Mouse (Mus musculus): ENCODE measurements around the gene Veph1. TPM values are rescaled to one million over a fixed set of nuclear protein-coding genes. Genes with fewer than 3 reads are reported as not detected.

The Veph1 gene
- polyA plus RNA-seq, 1 experiment = not detected

DNA sequence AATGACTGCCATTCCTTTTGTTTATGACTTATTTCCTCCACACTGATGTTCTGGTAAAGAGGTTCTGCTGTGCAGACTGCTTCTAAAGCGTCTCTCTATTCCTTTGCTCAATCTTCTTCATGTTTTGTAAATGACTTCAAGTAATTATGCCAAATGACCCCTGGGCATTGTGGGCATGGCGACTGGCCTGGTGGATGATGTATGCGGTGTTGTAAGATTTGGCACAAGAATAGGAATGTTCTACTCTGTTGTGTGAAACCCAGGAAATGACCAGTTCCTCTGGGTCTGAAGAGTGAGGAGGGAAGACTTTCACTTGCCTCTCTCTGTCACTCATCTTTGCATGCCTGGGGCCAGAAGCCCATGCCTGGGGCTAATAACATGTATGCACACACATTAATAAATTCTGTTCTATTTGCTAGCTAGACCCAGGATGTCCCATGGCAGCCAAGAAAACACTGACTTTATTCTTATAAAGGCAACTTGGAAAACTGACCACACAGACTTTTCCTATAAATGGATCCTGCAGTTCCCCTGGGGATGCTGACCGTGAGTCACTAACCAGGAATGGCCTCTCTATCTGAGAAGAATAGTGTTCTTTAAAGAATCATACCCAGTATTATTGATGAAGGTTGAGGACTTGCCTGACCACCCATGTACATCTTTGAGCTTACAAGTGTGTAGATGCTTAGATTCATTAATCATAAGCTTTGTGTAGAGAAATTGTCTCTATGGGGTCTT lies 87.6 kb downstream of the Veph1 start:
- H3K36me3 ChIP-seq (ENCODE audit: control insufficient read depth, insufficient read depth, low read length) = no peaks in the 10 kb centered on the region
- 88% methylated on average over 4 of the region's 4 CpGs for WGBS
- no peak overlapping the region for H3K27ac ChIP-seq (ENCODE audit: insufficient read depth, low read length)
- no peak for TF ChIP-seq POLR2A (IDR thresholded peaks at IDR 0.05; ENCODE audit: low read depth, low read length)
- no peak for TF ChIP-seq CTCF (IDR thresholded peaks at IDR 0.05; ENCODE audit: extremely low read depth, insufficient read depth, insufficient read length, insufficient replicate concordance)
- H3K27me3 ChIP-seq (ENCODE audit: control insufficient read depth, insufficient read depth, low read length) = no peaks in the 10 kb centered on the region
- H3K4me3 ChIP-seq (ENCODE audit: extremely low read depth, insufficient read depth, insufficient read length) = no peak overlapping the region
- no peak for DNase-seq (ENCODE audit: low read depth in 1 of 2, low spot score in 2 of 2)
- no peaks in the 10 kb centered on the region for H3K4me1 ChIP-seq (ENCODE audit: control insufficient read depth, insufficient read depth, insufficient read length)

DNA sequence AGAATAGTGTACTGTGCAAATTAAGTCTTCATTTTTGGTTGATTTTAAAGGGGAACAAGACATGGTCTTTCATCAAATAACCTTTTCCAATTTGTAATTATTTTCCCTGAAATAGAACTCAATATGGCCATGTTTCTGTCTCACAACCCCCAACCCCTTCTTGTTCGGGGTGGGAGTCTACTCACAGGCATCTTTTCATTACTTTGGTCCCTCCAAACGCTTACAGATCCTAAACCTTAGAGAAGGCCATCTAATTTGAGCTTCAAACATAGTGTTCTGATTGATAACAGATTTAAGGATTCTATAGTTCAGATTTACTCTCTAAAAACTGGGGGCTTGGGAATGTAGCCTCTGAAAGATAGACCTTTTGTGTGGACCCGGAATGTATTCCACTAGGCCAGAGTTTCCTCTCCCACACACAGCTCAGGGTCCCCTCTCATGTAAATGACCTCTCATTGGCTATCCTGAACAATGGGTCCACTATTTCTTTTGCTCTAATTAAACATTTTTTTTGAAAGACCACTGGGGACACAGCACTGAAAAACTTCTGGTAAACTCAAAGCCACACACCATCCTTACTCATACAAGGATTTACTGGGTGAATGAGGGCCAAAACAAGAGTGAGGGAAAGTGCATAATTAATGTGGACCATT lies 102.6 kb downstream of the Veph1 start:
- H3K4me1 ChIP-seq (ENCODE audit: control insufficient read depth, insufficient read depth, insufficient read length) = no peaks in the 10 kb centered on the region
- H3K27me3 ChIP-seq (ENCODE audit: control insufficient read depth, insufficient read depth, low read length) = no peaks in the 10 kb centered on the region
- no peaks in the 10 kb centered on the region for H3K36me3 ChIP-seq (ENCODE audit: control insufficient read depth, insufficient read depth, low read length)
- WGBS = 88% methylated on average over 3 of the region's 3 CpGs
- no peak overlapping the region for H3K4me3 ChIP-seq (ENCODE audit: extremely low read depth, insufficient read depth, insufficient read length)
- DNase-seq (ENCODE audit: low read depth in 1 of 2, low spot score in 2 of 2) = no peak
- H3K27ac ChIP-seq (ENCODE audit: insufficient read depth, low read length) = no peak overlapping the region
- no peak for TF ChIP-seq POLR2A (IDR thresholded peaks at IDR 0.05; ENCODE audit: low read depth, low read length)
- TF ChIP-seq CTCF (IDR thresholded peaks at IDR 0.05; ENCODE audit: extremely low read depth, insufficient read depth, insufficient read length, insufficient replicate concordance) = no peak

DNA sequence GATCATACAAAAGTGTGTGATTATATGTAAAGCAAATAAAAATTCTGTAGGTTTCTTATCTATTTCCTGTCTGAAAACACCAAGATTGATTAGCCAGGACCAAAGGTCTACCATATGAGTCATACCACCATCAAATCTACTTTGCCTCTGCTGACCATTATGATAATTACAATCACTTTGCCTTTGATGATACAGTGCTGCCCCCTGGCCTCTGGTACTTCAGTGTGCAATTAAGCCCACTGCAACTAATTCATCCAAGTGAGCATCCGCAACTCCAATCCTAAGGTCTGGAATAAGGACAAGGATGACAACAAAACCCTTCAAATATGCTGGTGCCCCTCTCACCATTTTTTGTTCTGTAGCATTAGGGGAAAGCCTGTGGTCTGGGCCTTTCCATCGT lies 117.0 kb downstream of the Veph1 start:
- Histone ChIP-seq H3K27me3 (ENCODE audit: control insufficient read depth, insufficient read depth, low read length) (no peaks in the 10 kb centered on the region), H3K36me3 (ENCODE audit: control insufficient read depth, insufficient read depth, low read length) (no peaks in the 10 kb centered on the region), H3K27ac (ENCODE audit: insufficient read depth, low read length) (no peak overlapping the region), H3K4me3 (ENCODE audit: extremely low read depth, insufficient read depth, insufficient read length) (no peak overlapping the region), H3K4me1 (ENCODE audit: control insufficient read depth, insufficient read depth, insufficient read length) (no peaks in the 10 kb centered on the region)
- no peak for DNase-seq (ENCODE audit: low read depth in 1 of 2, low spot score in 2 of 2)
- 75% methylated on average over 2 of the region's 2 CpGs for WGBS
- TF ChIP-seq CTCF (IDR thresholded peaks at IDR 0.05; ENCODE audit: extremely low read depth, insufficient read depth, insufficient read length, insufficient replicate concordance) (no peak), POLR2A (IDR thresholded peaks at IDR 0.05; ENCODE audit: low read depth, low read length) (no peak)

DNA sequence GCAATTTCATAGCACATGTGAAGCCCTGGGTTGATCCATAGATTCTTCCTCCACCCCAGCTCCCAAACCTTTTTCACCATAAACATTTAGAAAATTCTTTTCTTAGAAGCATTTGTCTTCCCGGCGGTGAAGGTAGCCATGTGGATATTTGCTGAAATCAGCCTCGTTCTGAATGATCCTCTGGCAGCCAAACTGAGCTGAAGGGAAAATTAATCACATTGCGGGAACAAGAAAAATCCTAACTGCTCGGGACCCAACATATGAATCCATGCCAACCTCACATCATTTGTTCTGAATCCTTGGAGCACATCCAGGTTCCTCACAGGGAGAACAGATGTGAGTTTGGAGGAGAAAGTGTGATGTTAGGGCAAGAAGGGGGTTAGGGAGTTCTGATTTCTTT lies 123.7 kb downstream of the Veph1 start:
- no peak for DNase-seq (ENCODE audit: low read depth in 1 of 2, low spot score in 2 of 2)
- Histone ChIP-seq H3K36me3 (ENCODE audit: control insufficient read depth, insufficient read depth, low read length) (no peaks in the 10 kb centered on the region), H3K4me3 (ENCODE audit: extremely low read depth, insufficient read depth, insufficient read length) (no peak overlapping the region), H3K27me3 (ENCODE audit: control insufficient read depth, insufficient read depth, low read length) (no peaks in the 10 kb centered on the region), H3K27ac (ENCODE audit: insufficient read depth, low read length) (no peak overlapping the region), H3K4me1 (ENCODE audit: control insufficient read depth, insufficient read depth, insufficient read length) (no peaks in the 10 kb centered on the region)
- 91% methylated on average over 5 of the region's 5 CpGs for WGBS
- TF ChIP-seq POLR2A (IDR thresholded peaks at IDR 0.05; ENCODE audit: low read depth, low read length) (no peak), CTCF (IDR thresholded peaks at IDR 0.05; ENCODE audit: extremely low read depth, insufficient read depth, insufficient read length, insufficient replicate concordance) (no peak)

DNA sequence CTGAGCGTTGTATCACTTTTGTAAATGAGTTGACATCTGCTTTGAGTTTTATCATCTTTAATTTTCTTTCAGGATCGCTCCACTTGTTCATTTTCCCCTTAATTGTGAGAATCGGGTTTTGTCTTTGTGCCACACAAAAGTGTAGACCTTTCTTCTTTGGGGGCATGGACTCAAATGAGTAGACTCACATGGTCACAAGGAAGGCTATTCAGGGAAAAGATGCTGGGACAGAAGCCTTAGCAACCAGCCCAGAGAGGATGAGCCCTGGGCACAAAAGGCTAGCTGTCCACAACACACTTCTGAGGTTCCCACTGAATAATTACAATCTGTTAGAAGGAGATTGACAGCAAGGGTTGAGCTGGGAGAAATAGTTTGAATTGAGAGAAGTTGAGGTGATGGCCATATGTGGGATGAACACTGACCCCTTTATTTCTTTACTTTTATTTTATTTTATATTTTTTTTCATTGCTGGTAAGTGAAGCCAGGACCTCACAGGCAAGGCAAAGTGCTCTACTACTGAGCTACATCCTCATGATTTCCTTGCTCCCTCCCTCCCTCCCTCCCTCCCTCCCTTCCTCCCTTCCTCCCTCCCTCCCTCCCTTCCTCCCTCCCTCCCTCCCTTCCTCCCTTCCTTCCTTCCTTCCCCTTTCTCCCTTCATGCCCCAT lies 126.6 kb downstream of the Veph1 start:
- Histone ChIP-seq H3K4me1 (ENCODE audit: control insufficient read depth, insufficient read depth, insufficient read length) (no peaks in the 10 kb centered on the region), H3K27me3 (ENCODE audit: control insufficient read depth, insufficient read depth, low read length) (no peaks in the 10 kb centered on the region), H3K27ac (ENCODE audit: insufficient read depth, low read length) (no peak overlapping the region), H3K36me3 (ENCODE audit: control insufficient read depth, insufficient read depth, low read length) (no peaks in the 10 kb centered on the region), H3K4me3 (ENCODE audit: extremely low read depth, insufficient read depth, insufficient read length) (no peak overlapping the region)
- no peak for DNase-seq (ENCODE audit: low read depth in 1 of 2, low spot score in 2 of 2)
- TF ChIP-seq CTCF (IDR thresholded peaks at IDR 0.05; ENCODE audit: extremely low read depth, insufficient read depth, insufficient read length, insufficient replicate concordance) (no peak), POLR2A (IDR thresholded peaks at IDR 0.05; ENCODE audit: low read depth, low read length) (no peak)
- 81% methylated on average over 3 of the region's 3 CpGs for whole genome bisulfite sequencing

DNA sequence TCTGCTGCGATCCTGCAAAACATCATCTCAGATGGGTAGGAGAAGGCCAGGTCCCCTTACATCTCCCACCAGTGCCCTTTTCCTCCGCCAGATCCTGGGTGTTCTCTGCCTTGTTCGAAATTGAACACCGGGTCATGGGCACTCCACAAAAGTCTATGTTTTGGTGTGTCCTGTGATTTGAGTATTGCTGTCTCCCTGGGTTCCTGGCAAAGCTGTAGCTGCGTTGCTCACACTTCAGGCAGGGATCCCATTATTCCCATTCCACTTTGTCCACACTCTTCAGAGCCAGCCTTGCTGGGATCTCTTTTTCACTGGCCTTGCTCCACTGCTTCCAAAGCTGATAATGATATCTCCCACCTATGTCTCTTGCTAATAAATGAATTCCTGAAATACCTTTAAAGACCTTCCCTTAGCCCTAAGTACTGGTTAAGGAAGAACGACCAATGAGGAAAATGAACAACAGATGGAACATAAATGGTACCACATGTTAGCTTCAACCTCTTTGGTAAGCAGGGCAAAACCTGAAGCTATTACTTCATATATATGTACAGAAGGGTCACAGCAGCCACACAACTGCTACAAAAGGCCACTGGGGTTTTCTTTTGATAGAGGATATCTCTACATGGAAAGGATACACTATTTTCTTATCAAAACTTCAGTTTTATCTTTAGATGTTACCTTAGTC lies 129.9 kb downstream of the Veph1 start:
- no peak for DNase-seq (ENCODE audit: low read depth in 1 of 2, low spot score in 2 of 2)
- Histone ChIP-seq H3K4me3 (ENCODE audit: extremely low read depth, insufficient read depth, insufficient read length) (no peak overlapping the region), H3K4me1 (ENCODE audit: control insufficient read depth, insufficient read depth, insufficient read length) (no peaks in the 10 kb centered on the region), H3K27ac (ENCODE audit: insufficient read depth, low read length) (no peak overlapping the region), H3K36me3 (ENCODE audit: control insufficient read depth, insufficient read depth, low read length) (no peaks in the 10 kb centered on the region), H3K27me3 (ENCODE audit: control insufficient read depth, insufficient read depth, low read length) (no peaks in the 10 kb centered on the region)
- 91% methylated on average over 6 of the region's 6 CpGs for WGBS
- no peak for TF ChIP-seq POLR2A (IDR thresholded peaks at IDR 0.05; ENCODE audit: low read depth, low read length)
- TF ChIP-seq CTCF (IDR thresholded peaks at IDR 0.05; ENCODE audit: extremely low read depth, insufficient read depth, insufficient read length, insufficient replicate concordance) = no peak

All from spleen, adult 2 months (tissue).